Mouse (Mus musculus): Measurements from ENCODE around the gene Tbc1d2.
"Not testable (repeated sequence)": the region's sequence is repeated elsewhere in the genome, so short reads cannot be mapped to it uniquely, and the experiment has no call there.

Tbc1d2 gene

GRCm38 (mm10) chr4:46580799-46581243 is 69.2 kb downstream of the Tbc1d2 start:
- not testable (repeated sequence) for DNase-seq (ENCODE audit: extremely low spot score)

DNA sequence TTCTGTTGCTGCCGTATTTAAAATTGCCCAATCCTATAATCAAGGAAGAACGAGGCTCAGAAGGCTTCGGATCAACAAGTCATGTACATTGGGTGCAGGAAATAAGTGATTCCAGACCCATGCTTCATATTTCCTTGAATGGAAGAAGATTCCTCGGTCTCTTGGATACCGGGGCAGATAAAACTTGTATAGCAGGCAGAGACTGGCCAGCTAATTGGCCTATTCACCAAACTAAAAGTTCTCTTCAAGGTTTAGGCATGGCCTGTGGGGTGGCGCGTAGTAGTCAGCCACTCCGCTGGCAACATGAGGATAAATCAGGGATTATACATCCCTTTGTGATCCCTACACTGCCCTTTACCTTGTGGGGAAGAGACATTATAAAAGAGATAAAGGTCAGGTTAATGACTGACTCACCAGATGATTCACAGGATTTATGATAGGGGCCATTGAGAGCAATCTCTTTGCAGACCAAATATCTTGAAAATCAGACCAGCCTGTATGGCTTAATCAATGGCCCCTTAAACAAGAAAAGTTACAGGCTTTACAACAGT is 71.1 kb downstream of the Tbc1d2 start:
- not testable (repeated sequence) for DNase-seq (ENCODE audit: extremely low spot score)

GRCm38 (mm10) chr4:46578228-46578627 is 71.8 kb downstream of the Tbc1d2 start:
- DNase-seq (ENCODE audit: extremely low spot score): no peak

GRCm38 (mm10) chr4:46575509-46576284 is 74.3 kb downstream of the Tbc1d2 start:
- DNase-seq (ENCODE audit: extremely low spot score): not testable (repeated sequence)

- no peak for DNase-seq (ENCODE audit: extremely low spot score)
Observed at GRCm38 (mm10) chr4:46574841-46575240, 75.2 kb downstream of the Tbc1d2 start.

DNA sequence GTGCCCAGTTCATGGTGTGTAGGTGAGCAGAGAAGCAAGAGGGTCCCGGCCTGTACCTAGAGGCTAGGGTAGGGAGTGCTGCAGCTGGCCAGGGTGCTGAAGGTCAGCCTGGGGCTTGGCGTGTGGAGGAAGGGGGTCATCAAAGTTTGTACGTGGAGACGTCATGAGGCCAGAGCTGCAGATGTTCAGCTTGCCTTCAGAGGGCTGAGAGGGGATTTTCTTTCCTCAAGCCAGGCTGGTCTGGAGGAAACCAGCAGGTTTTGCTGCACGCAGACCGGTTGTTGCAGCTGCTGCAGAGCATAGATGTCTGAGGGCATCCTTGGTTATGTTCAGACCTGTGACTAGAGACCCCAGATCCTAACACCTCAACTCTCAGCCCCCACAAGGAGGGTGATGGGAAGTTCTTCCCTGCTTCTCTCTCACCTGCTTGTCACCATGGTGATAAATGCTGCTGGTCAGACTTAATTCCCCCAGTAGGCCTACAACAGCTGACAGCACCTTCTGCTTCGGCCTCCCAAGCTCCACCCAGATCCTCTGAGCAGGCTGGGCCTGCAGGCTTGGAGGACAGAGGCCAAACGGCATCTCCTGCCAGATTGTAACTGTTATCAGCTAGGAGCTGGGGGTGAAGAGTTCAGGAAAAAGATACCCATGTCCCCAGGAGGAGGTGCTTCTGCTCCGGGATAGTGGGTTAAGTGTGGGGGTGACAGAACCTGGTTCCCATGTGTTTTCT is 75.8 kb downstream of the Tbc1d2 start:
- no peak for DNase-seq (ENCODE audit: extremely low spot score)

- DNase-seq (ENCODE audit: extremely low spot score): no peak
Observed at GRCm38 (mm10) chr4:46572616-46573015, 77.4 kb downstream of the Tbc1d2 start.

DNA sequence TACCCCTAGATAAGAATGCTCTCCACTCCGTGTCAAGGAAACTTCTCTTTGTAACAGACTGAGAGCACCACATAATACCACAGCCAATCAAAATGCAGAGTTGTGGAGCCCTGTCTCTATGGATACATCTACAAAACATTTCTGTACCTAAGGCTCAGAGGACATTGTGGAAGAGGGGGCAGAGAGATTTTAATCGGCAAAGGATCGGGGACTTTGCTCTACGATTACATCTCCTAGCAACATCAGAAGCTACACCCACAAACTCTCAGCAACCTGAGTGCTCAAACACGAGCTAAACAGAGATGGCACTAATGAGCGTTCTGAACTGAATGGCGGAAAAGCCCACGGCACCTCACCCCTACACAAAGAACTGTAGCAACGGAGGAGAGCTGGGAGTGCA is 78.3 kb downstream of the Tbc1d2 start:
- no peak for DNase-seq (ENCODE audit: extremely low spot score)

DNA sequence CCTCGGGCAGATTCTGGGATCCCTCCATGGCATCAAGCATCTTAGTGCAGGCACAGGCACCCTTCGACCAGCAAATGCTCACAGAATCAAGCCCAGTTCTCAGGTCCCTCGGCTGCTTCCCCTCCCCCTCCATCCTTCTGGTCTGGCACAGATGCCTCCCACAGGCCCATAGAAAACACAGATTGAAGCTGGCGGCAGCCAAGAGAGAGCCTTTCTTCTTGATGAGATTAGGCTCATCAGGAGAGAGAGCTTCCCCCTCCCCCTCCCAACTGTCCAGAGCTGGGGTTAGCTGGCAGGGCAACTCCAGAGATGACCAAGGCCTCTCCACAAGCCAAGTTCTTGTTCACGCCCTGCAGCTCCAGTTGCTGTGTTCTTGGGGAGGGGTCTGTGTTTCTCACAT is 80.3 kb downstream of the Tbc1d2 start:
- peak; percentile 20 for DNase-seq (ENCODE audit: extremely low spot score)

DNA sequence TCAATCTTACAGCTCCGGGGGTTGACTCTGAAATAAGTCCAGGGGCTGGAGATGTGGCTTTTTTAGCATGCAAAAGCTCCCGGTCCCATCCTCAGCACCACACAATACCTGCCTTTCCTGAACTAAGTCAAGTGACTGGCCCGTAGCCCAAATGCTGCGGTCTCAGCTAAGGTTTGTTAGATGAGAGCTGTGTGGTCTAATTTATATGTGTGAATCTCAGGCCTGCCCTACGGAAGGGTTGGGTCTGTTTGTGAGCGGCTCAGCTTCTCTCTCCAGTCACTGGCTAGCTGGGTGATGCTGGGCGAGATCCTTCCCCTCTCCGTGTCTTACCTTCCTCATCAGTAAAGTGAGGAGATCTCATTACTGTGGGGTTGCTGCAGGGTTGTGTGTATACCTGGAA is 81.8 kb downstream of the Tbc1d2 start:
- no peak for DNase-seq (ENCODE audit: extremely low spot score)

GRCm38 (mm10) chr4:46566931-46567671 is 82.9 kb downstream of the Tbc1d2 start:
- no peak for DNase-seq (ENCODE audit: extremely low spot score)

GRCm38 (mm10) chr4:46565393-46565955 is 84.5 kb downstream of the Tbc1d2 start:
- DNase-seq (ENCODE audit: extremely low spot score): no peak

- DNase-seq (ENCODE audit: extremely low spot score): no peak
Observed at GRCm38 (mm10) chr4:46564247-46564646, 85.8 kb downstream of the Tbc1d2 start.

GRCm38 (mm10) chr4:46563847-46564246 is 86.2 kb downstream of the Tbc1d2 start:
- DNase-seq (ENCODE audit: extremely low spot score): no peak

GRCm38 (mm10) chr4:46562841-46563240 is 87.2 kb downstream of the Tbc1d2 start:
- DNase-seq (ENCODE audit: extremely low spot score): no peak

DNA sequence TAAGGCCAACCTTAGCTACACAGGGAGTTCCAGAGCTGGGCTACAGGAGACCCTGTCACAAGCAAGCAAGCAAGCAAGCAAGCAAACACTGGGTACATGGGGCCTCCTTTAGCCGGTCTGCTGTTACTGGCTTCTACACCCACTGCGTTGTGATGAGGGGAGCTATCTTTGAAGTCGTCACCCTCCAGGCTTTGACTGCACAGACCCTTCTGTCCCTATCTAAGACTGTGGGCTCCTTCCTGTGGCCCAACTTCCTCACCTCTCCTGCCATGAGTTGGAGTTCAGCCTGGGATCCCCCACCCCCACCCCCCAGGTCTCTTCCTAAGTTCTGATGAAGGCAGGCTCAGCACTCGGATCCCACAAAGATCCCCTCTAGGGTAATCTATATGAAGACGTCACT is 88.0 kb downstream of the Tbc1d2 start:
- no peak for DNase-seq (ENCODE audit: extremely low spot score)

DNA sequence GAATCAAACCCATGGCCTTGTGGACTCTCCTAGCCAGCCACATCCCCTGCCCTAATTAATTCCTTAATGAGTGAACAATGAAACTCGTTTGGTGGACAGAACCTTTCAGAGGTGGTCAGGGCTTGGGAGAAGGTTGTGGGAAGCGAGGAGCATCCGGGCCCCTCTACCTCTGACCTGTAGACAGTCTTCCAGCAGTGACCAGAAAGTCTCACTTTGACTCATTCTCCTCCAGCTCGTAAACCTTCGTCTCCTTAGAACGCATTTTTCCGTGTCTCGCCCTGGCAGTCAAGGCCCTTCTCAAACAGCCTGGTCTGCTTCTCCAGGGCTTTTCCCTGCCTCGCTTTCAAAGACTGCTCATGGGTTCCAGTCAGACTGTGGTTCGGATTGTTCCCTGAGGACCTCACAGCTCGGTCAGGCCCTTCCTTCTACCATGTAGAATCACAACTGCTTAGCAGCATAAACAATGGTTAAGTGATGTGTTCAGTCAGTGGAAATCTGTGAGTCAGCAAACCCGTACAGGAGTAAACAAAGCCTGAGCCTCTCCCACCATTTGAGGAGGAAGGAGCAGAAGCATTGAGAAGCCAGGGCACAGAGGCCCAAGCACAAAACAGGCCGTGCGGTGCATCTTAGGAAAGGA is 89.8 kb downstream of the Tbc1d2 start:
- no peak for DNase-seq (ENCODE audit: extremely low spot score)

GRCm38 (mm10) chr4:46558672-46559667 is 91.0 kb downstream of the Tbc1d2 start:
- DNase-seq (ENCODE audit: extremely low spot score): no peak

DNA sequence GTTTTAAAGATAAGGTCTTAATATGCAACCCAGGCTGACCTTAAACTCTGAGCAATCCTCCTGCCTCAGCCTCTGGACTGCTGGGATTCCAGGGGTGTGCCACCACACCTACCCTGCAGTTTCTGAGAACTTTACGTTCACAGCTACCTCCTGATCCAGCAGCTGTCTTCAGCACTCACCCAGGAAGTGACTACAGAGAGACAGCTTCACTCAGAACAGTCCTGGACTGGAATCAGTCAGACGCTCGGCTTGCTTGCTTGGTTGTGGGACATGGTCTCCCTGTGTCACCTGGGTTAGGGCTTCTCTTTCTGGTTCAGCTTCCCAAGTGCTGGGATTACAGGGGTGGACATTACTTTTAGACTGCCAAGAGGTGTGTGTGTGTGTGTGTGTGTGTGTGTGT is 93.1 kb downstream of the Tbc1d2 start:
- no peak for DNase-seq (ENCODE audit: extremely low spot score)

- DNase-seq (ENCODE audit: extremely low spot score): no peak
Observed at GRCm38 (mm10) chr4:46555762-46556161, 94.2 kb downstream of the Tbc1d2 start.

Measured in embryo, embryonic 9.5 days (tissue).